Mouse (Mus musculus) intestine, postnatal 0 days (tissue): ENCODE results near the gene Hmga1b. TPM values are rescaled to one million over a fixed set of nuclear protein-coding genes. Genes with fewer than 3 reads are reported as not detected.
"Not testable (repeated sequence)": the region's sequence is repeated elsewhere in the genome, so short reads cannot be mapped to it uniquely, and the experiment has no call there.

Source experiments
- ATAC-seq: fragments of 200-750 bp; cut with Nextera tagmentation; 2 replicates; pipeline ENCODE4 v1.8.0; 2017; ENCODE audit warnings: mild to moderate bottlenecking, moderate TSS enrichment, moderate library complexity
- H3K27ac ChIP-seq: fragments of 300-500 bp; sonication (generic); 2 replicates; pipeline ENCODE4 v1.5.1; 2014; ENCODE audit warnings: mild to moderate bottlenecking, low read depth, low read length, moderate library complexity
- H3K27me3 ChIP-seq: fragments of 300-500 bp; sonication (generic); replicated peaks from 2 replicates; pipeline ENCODE4 v1.6.1; 2014; ENCODE audit warnings: low read length, mixed read lengths; ENCODE audit not compliant: control insufficient read depth, insufficient read depth
- H3K36me3 ChIP-seq: fragments of 300-500 bp; sonication (generic); 2 replicates; pipeline ENCODE4 v1.6.1; 2014; ENCODE audit warnings: mild to moderate bottlenecking, moderate library complexity; ENCODE audit not compliant: control insufficient read depth, insufficient read depth
- H3K4me1 ChIP-seq: fragments of 300-500 bp; sonication (generic); replicated peaks from 2 replicates; pipeline ENCODE4 v1.6.1; 2014; ENCODE audit warnings: antibody characterized with exemption, low read length, mixed read lengths; ENCODE audit not compliant: control insufficient read depth, insufficient read depth
- H3K4me2 ChIP-seq: fragments of 300-500 bp; sonication (generic); replicated peaks from 2 replicates; pipeline ENCODE4 v1.6.1; 2014; ENCODE audit warnings: low read depth, mild to moderate bottlenecking, moderate library complexity
- H3K4me3 ChIP-seq: fragments of 300-500 bp; sonication (generic); 2 replicates; pipeline ENCODE4 v1.5.1; 2014; ENCODE audit warnings: low read depth, low read length
- H3K9ac ChIP-seq: fragments of 300-500 bp; sonication (generic); 2 replicates; pipeline ENCODE4 v1.6.1; 2014; ENCODE audit warnings: mild to moderate bottlenecking, low read depth, low read length
- H3K9me3 ChIP-seq: fragments of 300-500 bp; sonication (generic); 2 replicates; pipeline ENCODE4 v1.6.1; 2016; ENCODE audit warnings: mixed run types; ENCODE audit not compliant: control insufficient read depth
- CTCF ChIP-seq: sonication (generic); IDR thresholded peaks from 2 replicates; pipeline ENCODE4 v1.5.1; 2016; ENCODE audit warnings: low read depth, mild to moderate bottlenecking, control low read depth, antibody characterized with exemption, moderate library complexity
- WGBS: fragments of 180-500 bp; shearing (Covaris S2); extraction: QIAGEN DNeasy Blood & Tissue Kit; methylation state at CpG from one replicate; pipeline ENCODE4 v1.1.7; 2014; 5-methylcytosine and 5-hydroxymethylcytosine counted together
- polyA plus RNA-seq: library from polyadenylated mRNA; unstranded; fragments of >200 nt; fragmentation: Nextera tagmentation; extraction: Ambion mirVana; gene quantifications from 2 replicates; pipeline ENCODE4 v1.2.1, GENCODE M21; 2015

Hmga1b gene
- polyA plus RNA-seq, 1 experiment from 2014 or later: 12.2 TPM

DNA sequence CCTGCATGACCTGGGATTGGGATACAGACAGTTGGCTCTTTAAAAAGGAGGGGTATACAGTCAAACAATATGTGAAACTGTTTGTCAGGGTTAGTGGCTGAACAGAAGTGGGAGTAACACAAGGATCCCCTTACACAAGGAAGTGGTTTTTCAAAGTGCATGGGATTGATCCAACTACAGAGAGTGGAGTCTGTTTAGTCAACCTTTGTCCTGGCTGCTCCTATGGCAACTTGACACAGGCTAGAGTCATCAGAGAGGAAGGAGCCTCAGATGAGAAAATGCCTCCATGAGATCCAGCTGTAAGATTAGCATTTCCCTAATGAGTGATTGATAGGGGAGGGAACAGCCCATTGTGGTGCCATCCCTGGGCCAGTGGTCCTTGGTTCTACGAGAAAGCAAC, 5.6 kb downstream of the Hmga1b start:
- Histone ChIP-seq H3K27me3 (no peaks in the 10 kb centered on the region), H3K27ac (peak overlapping the region; percentile 46), H3K4me3 (no peak overlapping the region), H3K9ac (no peak overlapping the region), H3K4me1 (0 out of 2 replicates have a peak, but pooled peaks cover 6% of the 10 kb centered on the region), H3K36me3 (no peaks in the 10 kb centered on the region), H3K4me2 (no peak overlapping the region), H3K9me3 (no peaks in the 10 kb centered on the region)
- peak; percentile 84 for ATAC-seq
- TF ChIP-seq CTCF: no peak
- WGBS: 53% methylated on average over 1 of the region's 1 CpGs

DNA sequence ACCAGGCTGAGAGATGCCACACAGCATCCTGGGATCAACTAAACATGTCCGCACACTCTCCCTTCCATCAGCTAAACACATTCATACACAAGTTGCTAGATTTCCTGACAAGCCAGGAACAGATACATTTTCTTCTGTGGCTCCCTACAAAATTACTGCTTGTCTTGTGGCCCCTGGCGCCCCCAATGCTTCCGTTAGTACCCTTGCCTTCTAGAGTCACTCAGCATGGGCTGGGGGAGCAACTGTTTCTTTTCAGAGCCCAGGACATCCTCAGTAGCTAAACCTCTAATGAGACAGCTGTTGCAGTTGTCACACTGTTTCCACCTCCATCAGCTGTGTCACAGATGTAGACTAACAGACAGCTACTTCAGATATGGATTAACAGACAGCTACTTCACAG, 10.2 kb downstream of the Hmga1b start:
- H3K36me3 ChIP-seq: no peaks in the 10 kb centered on the region
- ATAC-seq: no peak
- H3K27me3 ChIP-seq: no peaks in the 10 kb centered on the region
- no peaks in the 10 kb centered on the region for H3K9me3 ChIP-seq
- WGBS: 83% methylated on average over 3 of the region's 3 CpGs
- 0 out of 2 replicates have a peak, but pooled peaks cover 6% of the 10 kb centered on the region for H3K4me1 ChIP-seq
- no peak overlapping the region for H3K4me3 ChIP-seq
- H3K27ac ChIP-seq: no peak overlapping the region
- TF ChIP-seq CTCF: no peak
- H3K4me2 ChIP-seq: no peak overlapping the region
- H3K9ac ChIP-seq: no peak overlapping the region

DNA sequence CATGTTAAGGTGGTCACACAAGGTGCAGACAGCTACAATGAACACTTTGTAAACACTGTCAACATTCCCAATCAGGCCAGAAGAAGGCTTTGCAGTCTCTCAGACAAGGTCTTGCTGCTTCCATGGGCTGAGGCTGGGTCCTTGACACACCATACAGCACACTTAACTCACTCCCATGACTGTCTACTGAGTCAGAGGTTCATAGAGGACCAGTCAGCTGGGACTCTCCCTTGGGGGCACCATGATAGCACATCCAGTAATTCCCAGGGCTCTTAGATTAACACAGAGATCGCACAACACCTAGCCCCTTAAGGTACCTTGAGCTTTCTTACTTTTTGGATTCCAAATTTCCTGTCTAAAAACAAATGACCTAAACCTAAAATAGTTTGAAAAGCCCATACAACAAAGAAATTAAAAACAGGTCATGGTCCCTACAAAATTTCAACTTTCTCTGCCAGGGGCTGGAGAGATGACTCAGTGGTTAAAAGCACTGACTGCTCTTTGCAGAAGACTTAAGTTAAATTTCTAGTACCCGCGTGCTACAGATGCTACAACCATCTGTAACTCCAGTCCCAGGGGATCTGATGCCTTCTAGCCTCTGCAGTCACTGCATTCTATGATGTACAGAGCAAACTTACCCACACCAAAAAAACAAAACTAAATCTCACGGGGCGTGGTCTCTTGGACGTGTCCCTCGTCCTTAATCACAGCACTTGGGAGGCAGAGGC, 11.0 kb downstream of the Hmga1b start:
- no peaks in the 10 kb centered on the region for H3K36me3 ChIP-seq
- no peaks in the 10 kb centered on the region for H3K9me3 ChIP-seq
- no peaks in the 10 kb centered on the region for H3K27me3 ChIP-seq
- no peak overlapping the region for H3K9ac ChIP-seq
- no peak for ATAC-seq
- no peak for TF ChIP-seq CTCF
- WGBS: 86% methylated on average over 7 of the region's 7 CpGs
- H3K4me3 ChIP-seq: no peak overlapping the region
- H3K4me2 ChIP-seq: no peak overlapping the region
- 0 out of 2 replicates have a peak, but pooled peaks cover 2% of the 10 kb centered on the region for H3K4me1 ChIP-seq
- H3K27ac ChIP-seq: no peak overlapping the region

DNA sequence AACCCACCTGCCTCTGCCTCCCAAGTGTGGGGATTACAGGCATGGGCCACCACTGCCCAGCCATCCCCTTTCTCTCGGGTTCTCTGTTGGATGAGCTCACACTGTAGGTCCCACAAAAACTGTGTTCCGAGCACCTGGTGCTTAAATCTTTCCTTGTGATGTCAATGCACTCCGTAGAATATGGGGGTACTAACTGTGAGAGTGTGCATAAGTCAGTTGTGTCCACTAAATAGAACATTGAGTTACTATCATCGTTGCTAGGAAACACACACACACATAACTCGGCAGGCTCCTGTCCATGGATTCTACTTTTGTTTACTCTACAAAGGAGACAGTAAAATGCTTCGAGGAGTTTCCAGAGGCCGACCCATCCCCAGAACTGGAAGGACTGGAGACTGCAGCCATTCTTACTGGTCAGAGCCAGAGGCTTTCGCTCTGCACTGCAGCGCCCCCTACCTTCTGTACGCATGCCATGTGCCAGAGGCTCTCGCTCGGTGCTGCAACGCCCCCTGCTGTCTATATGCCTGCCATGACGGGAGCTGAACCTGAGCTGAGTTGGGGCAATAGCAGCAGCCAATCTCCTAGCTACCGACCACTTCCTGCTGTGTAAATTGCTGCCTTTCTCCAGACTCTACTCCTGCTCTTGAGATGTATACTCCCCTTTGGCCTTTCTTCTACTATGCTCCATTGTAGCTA, 13.3 kb downstream of the Hmga1b start:
- Histone ChIP-seq H3K27me3 (no peaks in the 10 kb centered on the region), H3K9ac (no peak overlapping the region), H3K4me1 (no peaks in the 10 kb centered on the region), H3K27ac (no peak overlapping the region), H3K4me2 (no peak overlapping the region), H3K9me3 (no peaks in the 10 kb centered on the region), H3K4me3 (no peak overlapping the region), H3K36me3 (peaks cover 8% of the 10 kb centered on the region; the same call in 1 of the 2 replicates)
- peak; percentile 82 for ATAC-seq
- 21% methylated on average over 15 of the region's 15 CpGs for WGBS
- peak; percentile 100 for TF ChIP-seq CTCF

DNA sequence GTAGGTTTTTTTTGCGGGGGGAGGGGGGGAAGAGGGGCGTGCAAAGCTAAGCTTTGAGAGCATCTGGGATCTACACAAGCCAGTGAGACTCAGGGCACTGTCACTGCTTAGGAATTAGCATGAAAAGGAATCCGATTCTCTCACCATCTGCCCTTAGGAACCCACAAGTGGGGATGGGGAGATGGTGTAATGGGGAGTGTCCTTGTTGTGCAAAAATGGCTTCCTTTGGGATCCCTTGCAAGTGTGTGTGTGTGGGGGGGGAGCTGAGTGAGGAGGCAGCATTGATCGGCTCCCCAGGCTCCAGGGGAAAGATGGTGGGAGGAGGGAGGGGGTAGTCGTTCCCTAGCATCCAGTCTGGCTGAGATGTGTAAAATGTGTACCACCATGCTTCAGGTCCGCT, 14.5 kb downstream of the Hmga1b start:
- peaks cover 14% of the 10 kb centered on the region; the same call in 1 of the 2 replicates for H3K36me3 ChIP-seq
- no peak overlapping the region for H3K9ac ChIP-seq
- H3K27me3 ChIP-seq: no peaks in the 10 kb centered on the region
- no peak for ATAC-seq
- no peak overlapping the region for H3K4me2 ChIP-seq
- WGBS: 36% methylated on average over 6 of the region's 6 CpGs
- H3K9me3 ChIP-seq: no peaks in the 10 kb centered on the region
- H3K27ac ChIP-seq: no peak overlapping the region
- no peak for TF ChIP-seq CTCF
- no peaks in the 10 kb centered on the region for H3K4me1 ChIP-seq
- no peak overlapping the region for H3K4me3 ChIP-seq

DNA sequence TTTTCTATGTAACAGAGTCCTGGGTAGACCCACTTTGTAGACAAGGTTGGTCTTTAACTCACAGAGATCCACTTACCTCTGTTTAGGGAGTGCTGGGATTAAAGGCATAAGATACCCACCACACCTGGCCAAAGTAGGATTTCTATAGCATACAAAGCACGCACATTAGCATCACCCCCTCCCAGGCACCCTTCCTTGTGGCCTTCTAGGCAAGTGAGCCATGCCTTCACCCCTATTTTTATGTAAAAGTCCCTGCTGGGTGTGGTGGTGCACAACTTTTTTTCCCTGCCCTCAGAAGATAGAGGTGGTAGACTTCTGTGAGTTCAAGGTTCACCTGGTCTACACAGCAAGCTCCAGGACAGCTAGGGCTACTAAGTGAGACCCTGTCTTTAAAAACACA, 17.3 kb downstream of the Hmga1b start:
- 94% methylated on average over 1 of the region's 1 CpGs for WGBS
- no peak for ATAC-seq
- no peak for TF ChIP-seq CTCF

DNA sequence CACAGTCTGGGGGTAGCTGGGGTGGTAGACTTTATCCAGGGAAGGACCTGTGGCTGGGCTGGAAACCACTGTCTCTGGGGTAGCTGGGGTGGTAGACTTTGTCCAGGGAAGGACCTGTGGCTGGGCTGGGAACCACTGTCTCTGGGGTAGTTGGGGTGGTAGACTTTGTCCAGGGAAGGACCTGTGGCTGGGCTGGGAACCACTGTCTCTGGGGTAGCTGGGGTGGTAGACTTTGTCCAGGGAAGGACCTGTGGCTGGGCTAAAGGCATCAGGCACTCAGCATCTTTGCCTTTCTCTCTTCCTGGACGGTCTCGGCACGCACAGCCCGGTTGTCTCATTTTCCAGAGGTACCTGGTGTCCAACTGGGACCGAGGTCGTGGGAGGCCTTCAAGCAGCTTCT, 18.8 kb downstream of the Hmga1b start:
- not testable (repeated sequence) for H3K9me3 ChIP-seq, H3K4me2 ChIP-seq, H3K27me3 ChIP-seq, H3K4me1 ChIP-seq, H3K27ac ChIP-seq, ATAC-seq, H3K9ac ChIP-seq, H3K4me3 ChIP-seq
- peaks cover 20% of the 10 kb centered on the region; the same call in 1 of the 2 replicates for H3K36me3 ChIP-seq
- 93% methylated on average over 6 of the region's 6 CpGs for WGBS

More for the DNA sequence above, 17.3 kb downstream of the Hmga1b start:
- H3K36me3 ChIP-seq: peaks cover 17% of the 10 kb centered on the region; the same call in 1 of the 2 replicates
- no peaks in the 10 kb centered on the region for H3K9me3 ChIP-seq
- H3K27me3 ChIP-seq: no peaks in the 10 kb centered on the region
- H3K27ac ChIP-seq: no peak overlapping the region
- H3K4me2 ChIP-seq: no peak overlapping the region
- no peaks in the 10 kb centered on the region for H3K4me1 ChIP-seq
- no peak overlapping the region for H3K9ac ChIP-seq
- no peak overlapping the region for H3K4me3 ChIP-seq
